Mouse (Mus musculus): ENCODE results near the gene Tbc1d10c. TPM values are rescaled to one million over a fixed set of nuclear protein-coding genes. Genes with fewer than 3 reads are reported as not detected.
A peak's percentile ranks its signal among the peaks of the same experiment; 100 is the strongest.

Gene Tbc1d10c
- polyA plus RNA-seq, 1 experiment from 2014 or later, result 3.7 TPM

DNA sequence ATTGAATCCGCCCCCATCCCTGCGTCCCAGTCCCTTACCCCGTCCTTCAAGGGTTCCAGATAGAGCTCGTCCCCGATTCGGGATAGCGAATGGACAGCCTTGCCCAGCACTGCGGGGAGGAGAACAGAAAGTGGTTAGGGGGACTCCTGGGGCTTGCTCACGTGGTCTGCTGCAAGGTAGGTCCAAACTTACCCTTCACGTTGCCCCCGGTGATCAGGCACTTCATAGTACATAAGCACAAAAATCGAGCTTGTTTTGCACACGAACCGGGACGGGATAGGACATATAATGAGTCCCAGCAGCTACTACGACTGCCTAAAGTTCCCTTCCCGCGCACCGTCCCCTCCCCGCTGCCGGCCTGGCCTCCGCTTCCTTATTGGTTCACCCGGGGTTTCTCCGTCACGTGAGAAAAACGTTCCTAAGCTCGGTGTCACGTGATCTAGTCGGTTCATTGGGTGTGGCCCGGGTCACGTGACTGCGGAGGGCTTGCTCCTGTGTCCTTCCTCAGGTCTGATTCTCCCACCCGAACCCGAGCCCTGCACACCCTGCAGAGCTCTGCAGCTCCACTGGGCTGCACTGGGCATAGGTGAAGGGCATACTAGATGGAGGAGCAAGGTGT, 10.3 kb upstream of the Tbc1d10c start, which contains the start of gene Rad9a:
Gene Rad9a (minus strand): TSS at position 372 of the 619 bp plus-strand sequence.
- H3K4me2 ChIP-seq, result peak within 1 kb of the TSS; percentile 89
- H3K9me3 ChIP-seq (replicated peaks), result no peaks in the 10 kb centered on the region
- H3K36me3 ChIP-seq, result peaks cover 39% of the 10 kb centered on the region
- H3K4me3 ChIP-seq (replicated peaks), result peak within 1 kb of the TSS; percentile 76
- peaks cover 30% of the 10 kb centered on the region for H3K27me3 ChIP-seq
- peak within 1 kb of the TSS; percentile 82 for H3K27ac ChIP-seq
- peaks cover 56% of the 10 kb centered on the region for H3K4me1 ChIP-seq (replicated peaks)
- WGBS (ENCODE audit: insufficient replicate concordance), result under 1% methylated on average over 34 of the region's 34 CpGs
- DNase-seq (peak; percentile 95), ATAC-seq (ENCODE audit: low read depth) (peak; percentile 86)
- H3K9ac ChIP-seq, result peak within 1 kb of the TSS; percentile 88

DNA sequence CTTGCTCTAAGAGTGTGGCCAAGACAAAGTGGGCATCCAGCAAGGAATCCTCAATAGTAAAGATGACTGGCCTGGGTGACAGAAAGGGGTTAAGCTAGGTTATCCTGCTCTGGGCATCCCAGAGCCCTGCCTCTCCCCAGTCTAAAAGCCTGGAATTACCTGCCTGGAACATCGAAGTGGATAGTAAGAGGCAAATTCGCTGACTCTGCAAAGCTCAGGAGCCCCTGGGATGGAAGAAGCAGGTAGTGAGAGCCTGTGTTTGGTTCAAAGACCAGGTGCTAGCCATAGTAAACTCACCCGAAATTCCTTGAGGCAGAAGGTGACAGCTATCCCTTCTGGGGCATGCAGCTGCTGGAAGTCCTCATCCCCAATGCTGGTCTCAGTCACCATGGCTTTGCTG, 6.1 kb upstream of the Tbc1d10c start:
- peak overlapping the region; percentile 59 for H3K27ac ChIP-seq
- 59% methylated on average over 3 of the region's 3 CpGs for WGBS (ENCODE audit: insufficient replicate concordance)
- H3K4me1 ChIP-seq (replicated peaks), result peaks cover 87% of the 10 kb centered on the region

DNA sequence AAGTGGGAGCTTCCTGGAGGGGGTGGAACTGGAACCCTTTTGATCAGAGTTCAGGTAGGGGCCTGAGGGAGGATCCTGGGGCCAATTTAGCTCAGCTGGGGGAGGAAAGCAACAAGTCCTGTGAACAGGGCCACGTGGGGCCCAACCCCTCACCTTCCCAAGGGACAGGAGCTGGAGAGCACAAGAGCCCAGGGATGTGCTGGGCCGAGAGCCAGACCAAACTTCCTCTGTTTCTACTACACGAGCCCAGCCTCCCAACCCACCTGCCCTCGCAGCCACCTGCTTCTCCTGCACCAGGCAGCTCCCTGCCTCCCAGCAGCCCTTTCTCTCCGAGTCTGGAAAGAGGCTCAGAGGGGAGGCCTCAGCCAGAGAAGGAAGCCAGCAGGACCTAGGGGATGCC, 5.5 kb upstream of the Tbc1d10c start:
- no peaks in the 10 kb centered on the region for H3K9me3 ChIP-seq (replicated peaks)
- no peaks in the 10 kb centered on the region for H3K27me3 ChIP-seq
- peak overlapping the region; percentile 34; the same call in 1 of the 2 replicates for H3K9ac ChIP-seq
- H3K36me3 ChIP-seq, result peaks cover 74% of the 10 kb centered on the region
- no peak for DNase-seq
- WGBS (ENCODE audit: insufficient replicate concordance), result 53% methylated on average over 5 of the region's 5 CpGs
- H3K4me1 ChIP-seq (replicated peaks), result peaks cover 82% of the 10 kb centered on the region
- no peak overlapping the region for H3K4me2 ChIP-seq
- no peak overlapping the region for H3K4me3 ChIP-seq (replicated peaks)
- peak overlapping the region; percentile 59; the same call in 1 of the 2 replicates for H3K27ac ChIP-seq
- no peak for ATAC-seq (ENCODE audit: low read depth)

More for the DNA sequence above, 6.1 kb upstream of the Tbc1d10c start:
- no peak overlapping the region for H3K4me2 ChIP-seq
- DNase-seq (no peak), ATAC-seq (ENCODE audit: low read depth) (no peak)
- 0 out of 2 replicates have a peak overlapping the region, but pooled peaks have one; percentile 34 for H3K9ac ChIP-seq
- H3K36me3 ChIP-seq, result peaks cover 74% of the 10 kb centered on the region
- H3K9me3 ChIP-seq (replicated peaks), result no peaks in the 10 kb centered on the region
- no peak overlapping the region for H3K4me3 ChIP-seq (replicated peaks)
- H3K27me3 ChIP-seq, result no peaks in the 10 kb centered on the region

DNA sequence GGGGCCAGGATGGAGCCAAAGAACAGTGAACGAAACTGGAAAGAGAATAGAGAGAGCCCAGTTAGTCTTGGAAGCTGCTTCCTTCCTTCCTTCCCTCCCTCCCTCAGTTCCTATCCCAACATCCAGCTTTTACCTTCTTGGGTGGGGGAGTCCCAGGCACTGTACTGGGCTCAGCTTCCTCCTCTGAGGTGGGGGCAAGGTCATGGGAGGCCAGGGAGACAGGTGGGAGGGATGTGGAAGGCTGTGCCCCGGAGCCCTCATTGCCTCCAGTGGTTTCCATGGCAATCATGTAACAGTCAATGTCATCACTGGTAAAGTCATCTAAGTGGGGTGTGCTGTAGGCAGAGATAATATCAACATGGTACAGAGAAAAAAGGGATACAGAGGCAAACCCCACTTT, 5.0 kb upstream of the Tbc1d10c start:
- no peak for ATAC-seq (ENCODE audit: low read depth)
- Histone ChIP-seq H3K9ac (no peak overlapping the region), H3K4me3 (replicated peaks) (no peak overlapping the region), H3K27me3 (no peaks in the 10 kb centered on the region), H3K4me1 (replicated peaks) (peaks cover 87% of the 10 kb centered on the region), H3K4me2 (no peak overlapping the region), H3K36me3 (peaks cover 74% of the 10 kb centered on the region), H3K9me3 (replicated peaks) (no peaks in the 10 kb centered on the region), H3K27ac (0 out of 2 replicates have a peak overlapping the region, but pooled peaks have one; percentile 25)
- WGBS (ENCODE audit: insufficient replicate concordance), result 73% methylated on average over 2 of the region's 2 CpGs
- DNase-seq, result no peak

DNA sequence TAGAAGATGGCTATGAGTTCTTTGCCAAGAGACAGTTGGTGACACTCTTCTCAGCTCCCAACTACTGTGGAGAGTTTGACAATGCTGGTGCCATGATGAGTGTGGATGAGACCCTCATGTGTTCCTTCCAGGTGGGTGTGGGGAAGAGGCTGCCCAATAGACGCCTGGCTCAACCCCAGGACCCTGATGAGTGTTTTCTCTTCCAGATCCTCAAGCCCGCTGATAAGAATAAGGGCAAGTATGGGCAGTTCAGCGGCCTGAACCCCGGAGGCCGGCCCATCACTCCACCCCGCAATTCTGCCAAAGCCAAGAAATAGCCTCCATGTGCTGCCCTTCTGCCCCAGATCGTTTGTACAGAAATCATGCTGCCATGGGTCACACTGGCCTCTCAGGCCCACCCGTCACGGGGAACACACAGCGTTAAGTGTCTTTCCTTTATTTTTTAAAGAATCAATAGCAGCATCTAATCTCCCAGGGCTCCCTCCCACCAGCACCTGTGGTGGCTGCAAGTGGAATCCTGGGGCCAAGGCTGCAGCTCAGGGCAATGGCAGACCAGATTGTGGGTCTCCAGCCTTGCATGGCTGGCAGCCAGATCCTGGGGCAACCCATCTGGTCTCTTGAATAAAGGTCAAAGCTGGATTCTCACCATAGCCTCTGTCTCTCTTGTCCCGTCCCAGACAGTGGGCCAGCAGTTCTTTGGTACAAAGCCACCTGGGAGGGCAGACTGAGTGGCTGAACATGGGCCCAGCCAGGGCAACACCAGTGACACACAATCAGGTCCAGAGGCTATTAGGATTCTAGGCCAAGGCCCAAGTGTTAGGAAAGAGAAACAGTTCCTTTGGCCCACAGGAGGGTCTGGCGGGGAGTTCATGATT, 3.9 kb upstream of the Tbc1d10c start:
- WGBS (ENCODE audit: insufficient replicate concordance), result 80% methylated on average over 12 of the region's 12 CpGs
- Histone ChIP-seq H3K4me3 (replicated peaks) (no peak overlapping the region), H3K27me3 (no peaks in the 10 kb centered on the region), H3K9me3 (replicated peaks) (no peaks in the 10 kb centered on the region), H3K36me3 (peaks cover 69% of the 10 kb centered on the region), H3K27ac (0 out of 2 replicates have a peak overlapping the region, but pooled peaks have one; percentile 91), H3K4me2 (no peak overlapping the region), H3K4me1 (replicated peaks) (peaks cover 88% of the 10 kb centered on the region), H3K9ac (no peak overlapping the region)
- ATAC-seq (ENCODE audit: low read depth) (no peak), DNase-seq (no peak)

DNA sequence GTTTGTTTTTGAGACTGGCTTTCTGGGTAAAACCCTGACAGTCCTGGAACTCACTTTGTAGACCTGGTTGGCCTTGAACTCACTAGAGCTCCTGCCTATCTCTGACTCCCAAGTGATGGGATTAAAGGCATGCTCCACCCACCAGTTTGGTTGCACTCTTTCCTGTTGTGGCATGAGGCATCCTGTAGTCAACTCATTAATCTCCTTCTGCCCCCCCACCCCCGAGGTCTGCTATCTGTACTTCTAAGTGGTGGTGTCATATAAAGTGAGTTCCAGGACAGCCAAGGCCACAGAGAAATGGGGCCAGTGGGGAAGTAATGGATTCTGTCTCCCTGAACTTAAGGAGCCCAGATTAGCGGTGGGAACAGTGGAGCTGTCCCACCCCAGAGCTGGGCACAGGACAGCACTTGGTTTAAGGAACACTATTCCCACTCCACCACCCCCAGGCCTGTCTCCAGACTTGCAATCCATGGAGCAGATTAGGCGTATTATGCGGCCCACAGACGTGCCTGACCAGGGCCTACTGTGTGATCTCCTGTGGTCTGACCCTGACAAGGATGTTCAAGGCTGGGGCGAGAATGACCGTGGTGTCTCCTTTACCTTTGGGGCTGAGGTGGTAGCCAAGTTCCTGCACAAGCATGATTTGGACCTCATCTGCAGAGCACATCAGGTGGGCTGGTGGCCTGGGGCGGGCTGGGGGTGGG, 3.1 kb upstream of the Tbc1d10c start:
- no peak overlapping the region for H3K4me3 ChIP-seq (replicated peaks)
- H3K9me3 ChIP-seq (replicated peaks), result no peaks in the 10 kb centered on the region
- peaks cover 79% of the 10 kb centered on the region for H3K4me1 ChIP-seq (replicated peaks)
- H3K4me2 ChIP-seq, result peak overlapping the region; percentile 90
- H3K9ac ChIP-seq, result peak overlapping the region; percentile 97
- DNase-seq (no peak), ATAC-seq (ENCODE audit: low read depth) (no peak)
- H3K36me3 ChIP-seq, result peaks cover 61% of the 10 kb centered on the region
- peak overlapping the region; percentile 91; the same call in 1 of the 2 replicates for H3K27ac ChIP-seq
- H3K27me3 ChIP-seq, result no peaks in the 10 kb centered on the region
- WGBS (ENCODE audit: insufficient replicate concordance), result 71% methylated on average over 8 of the region's 8 CpGs

DNA sequence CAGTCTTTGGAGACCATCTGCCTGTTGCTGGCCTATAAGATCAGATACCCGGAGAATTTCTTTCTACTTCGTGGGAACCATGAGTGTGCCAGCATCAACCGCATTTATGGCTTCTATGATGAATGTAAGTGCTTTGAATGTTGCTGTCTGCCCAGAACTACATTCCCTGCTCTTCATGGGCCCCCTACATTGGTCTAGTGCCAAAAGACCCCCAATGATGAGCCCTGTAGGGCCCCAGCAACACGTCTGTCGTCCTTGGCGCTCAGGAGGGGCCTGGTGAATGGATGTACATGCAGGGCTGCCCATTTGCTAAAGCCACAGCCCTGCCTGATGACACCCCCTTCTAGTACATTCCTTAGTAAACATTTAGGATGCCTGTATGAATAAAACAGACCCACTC, 2.0 kb upstream of the Tbc1d10c start:
- H3K4me2 ChIP-seq, result peak overlapping the region; percentile 90
- 50% methylated on average over 6 of the region's 6 CpGs for WGBS (ENCODE audit: insufficient replicate concordance)
- H3K27ac ChIP-seq, result peak overlapping the region; percentile 91
- peak overlapping the region; percentile 93 for H3K4me3 ChIP-seq (replicated peaks)
- no peaks in the 10 kb centered on the region for H3K27me3 ChIP-seq
- no peak for DNase-seq
- H3K9ac ChIP-seq, result peak overlapping the region; percentile 97
- no peaks in the 10 kb centered on the region for H3K9me3 ChIP-seq (replicated peaks)
- peaks cover 52% of the 10 kb centered on the region for H3K36me3 ChIP-seq
- ATAC-seq (ENCODE audit: low read depth), result no peak
- H3K4me1 ChIP-seq (replicated peaks), result peaks cover 73% of the 10 kb centered on the region

DNA sequence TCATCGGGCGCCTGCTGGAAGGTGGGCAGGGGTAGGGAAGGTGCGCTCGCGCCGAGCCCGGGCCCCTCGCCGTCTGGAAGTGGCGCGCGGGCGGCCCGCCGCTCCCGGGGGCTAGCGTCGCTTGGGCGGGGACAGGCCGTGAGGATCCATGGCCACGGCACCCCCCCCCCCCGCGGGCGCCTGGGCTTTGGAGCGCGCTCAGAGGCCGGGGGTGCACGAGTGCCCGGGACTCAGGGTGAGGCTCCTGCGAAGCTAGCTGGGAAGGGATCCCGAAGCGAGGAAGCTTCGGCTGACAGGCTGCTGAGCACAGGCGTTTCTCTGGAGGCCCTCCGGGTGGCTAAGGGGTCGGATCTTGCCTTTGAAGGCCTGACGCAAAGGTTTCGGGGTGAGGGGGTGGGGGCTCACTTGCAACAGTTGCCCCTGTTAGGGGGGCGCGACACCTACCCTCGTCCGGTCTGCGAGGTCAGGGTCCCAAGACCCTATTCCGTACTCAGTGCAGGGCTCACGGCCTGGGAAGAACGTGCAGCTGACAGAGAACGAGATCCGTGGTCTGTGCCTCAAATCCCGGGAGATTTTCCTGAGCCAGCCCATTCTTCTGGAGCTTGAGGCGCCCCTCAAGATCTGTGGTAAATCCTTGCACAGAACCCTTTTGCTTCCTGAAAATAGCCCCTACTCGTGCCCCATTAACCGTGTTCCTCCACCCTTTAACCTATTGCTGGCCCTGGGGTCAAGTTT, 1.3 kb upstream of the Tbc1d10c start:
- Histone ChIP-seq H3K9ac (peak overlapping the region; percentile 97), H3K9me3 (replicated peaks) (no peaks in the 10 kb centered on the region), H3K4me2 (peak overlapping the region; percentile 90), H3K4me1 (replicated peaks) (peaks cover 68% of the 10 kb centered on the region), H3K27ac (peak overlapping the region; percentile 91), H3K4me3 (replicated peaks) (peak overlapping the region; percentile 93), H3K27me3 (no peaks in the 10 kb centered on the region), H3K36me3 (peaks cover 45% of the 10 kb centered on the region)
- ATAC-seq (ENCODE audit: low read depth) (peak; percentile 62), DNase-seq (no peak)
- WGBS (ENCODE audit: insufficient replicate concordance), result under 1% methylated on average over 51 of the region's 52 CpGs

DNA sequence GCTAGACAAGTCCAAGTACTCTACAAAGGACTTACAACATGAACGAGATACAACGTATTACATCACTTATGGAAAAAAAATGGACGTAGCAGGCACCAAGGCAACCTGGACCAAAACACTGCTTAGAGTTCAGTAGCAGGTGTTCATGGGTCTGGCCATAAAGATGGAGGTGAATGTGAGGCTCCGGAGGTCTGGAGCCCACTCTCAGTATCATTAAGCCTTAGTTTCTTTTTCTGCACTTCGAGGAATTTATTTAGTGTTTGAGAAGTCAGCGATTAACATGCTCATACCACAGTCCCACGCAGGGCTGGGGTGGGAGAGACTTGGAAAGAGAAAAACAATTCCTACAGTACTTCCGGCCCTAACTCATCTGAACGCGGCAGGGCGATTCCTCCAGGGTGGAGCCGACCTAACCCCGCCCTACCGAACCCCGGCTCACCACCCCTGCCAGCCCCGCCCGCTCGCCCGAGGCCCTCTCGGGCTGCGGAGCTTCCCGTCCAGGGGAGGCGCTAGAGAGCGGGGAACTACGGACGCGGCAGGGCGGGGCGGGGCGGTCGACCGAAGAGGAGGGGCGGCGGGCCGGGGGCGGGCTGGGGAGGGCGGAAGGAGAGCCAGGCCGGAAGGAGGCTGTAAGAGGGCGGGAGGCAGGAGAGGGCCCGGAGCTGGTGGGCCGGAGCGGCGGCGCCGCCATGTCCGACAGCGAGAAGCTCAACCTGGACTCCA, 605 bp upstream of the Tbc1d10c start, which contains the start of gene Ppp1ca:
Gene Ppp1ca (plus strand): TSS at position 538 of the 723 bp plus-strand sequence.
- peaks cover 37% of the 10 kb centered on the region for H3K36me3 ChIP-seq
- H3K9ac ChIP-seq, result peak within 1 kb of the TSS; percentile 97
- WGBS (ENCODE audit: insufficient replicate concordance), result 3% methylated on average over 38 of the region's 47 CpGs
- no peaks in the 10 kb centered on the region for H3K27me3 ChIP-seq
- peak within 1 kb of the TSS; percentile 91 for H3K27ac ChIP-seq
- ATAC-seq (ENCODE audit: low read depth), result peak; percentile 93
- peak within 1 kb of the TSS; percentile 90 for H3K4me2 ChIP-seq
- H3K4me3 ChIP-seq (replicated peaks), result peak within 1 kb of the TSS; percentile 93
- peak; percentile 95 for DNase-seq
- peaks cover 60% of the 10 kb centered on the region for H3K4me1 ChIP-seq (replicated peaks)
- no peaks in the 10 kb centered on the region for H3K9me3 ChIP-seq (replicated peaks)

DNA sequence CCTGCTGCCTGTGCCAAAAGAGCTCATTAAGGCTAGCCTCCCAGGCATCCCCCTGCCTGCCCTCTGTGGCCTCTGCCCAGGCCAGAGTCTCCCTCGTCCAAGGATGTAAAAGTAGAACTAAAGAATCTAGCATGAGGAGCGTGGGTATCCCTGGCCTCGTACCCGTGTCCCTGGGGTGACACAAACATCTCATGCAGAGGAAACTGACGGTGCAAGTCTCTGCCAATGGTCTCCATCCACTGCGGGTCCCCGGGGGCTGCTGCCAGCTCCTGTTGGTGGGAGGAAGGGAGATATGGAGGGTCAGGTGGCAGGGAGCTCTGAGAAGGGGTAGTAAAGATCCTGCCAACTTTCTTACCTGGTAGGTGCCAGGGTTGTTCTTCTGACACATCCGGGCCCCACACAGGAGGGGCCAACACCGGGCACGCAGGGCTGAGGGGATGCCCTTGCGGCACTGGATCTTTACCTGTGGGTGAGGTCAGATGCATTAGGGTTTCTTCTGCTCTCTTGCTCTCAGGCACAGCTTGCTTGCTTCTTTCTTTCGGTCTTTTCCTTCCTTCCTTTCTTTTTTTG, 1.9 kb downstream of the Tbc1d10c start:
- Histone ChIP-seq H3K9ac (no peak overlapping the region), H3K4me2 (no peak overlapping the region), H3K27me3 (no peaks in the 10 kb centered on the region), H3K27ac (no peak overlapping the region), H3K4me3 (replicated peaks) (no peak overlapping the region), H3K36me3 (peaks cover 12% of the 10 kb centered on the region), H3K4me1 (replicated peaks) (peaks cover 53% of the 10 kb centered on the region), H3K9me3 (replicated peaks) (no peaks in the 10 kb centered on the region)
- ATAC-seq (ENCODE audit: low read depth) (no peak), DNase-seq (no peak)
- WGBS (ENCODE audit: insufficient replicate concordance), result 86% methylated on average over 12 of the region's 12 CpGs
